Mouse (Mus musculus): Measurements from ENCODE around the gene Gm17428.

DNA sequence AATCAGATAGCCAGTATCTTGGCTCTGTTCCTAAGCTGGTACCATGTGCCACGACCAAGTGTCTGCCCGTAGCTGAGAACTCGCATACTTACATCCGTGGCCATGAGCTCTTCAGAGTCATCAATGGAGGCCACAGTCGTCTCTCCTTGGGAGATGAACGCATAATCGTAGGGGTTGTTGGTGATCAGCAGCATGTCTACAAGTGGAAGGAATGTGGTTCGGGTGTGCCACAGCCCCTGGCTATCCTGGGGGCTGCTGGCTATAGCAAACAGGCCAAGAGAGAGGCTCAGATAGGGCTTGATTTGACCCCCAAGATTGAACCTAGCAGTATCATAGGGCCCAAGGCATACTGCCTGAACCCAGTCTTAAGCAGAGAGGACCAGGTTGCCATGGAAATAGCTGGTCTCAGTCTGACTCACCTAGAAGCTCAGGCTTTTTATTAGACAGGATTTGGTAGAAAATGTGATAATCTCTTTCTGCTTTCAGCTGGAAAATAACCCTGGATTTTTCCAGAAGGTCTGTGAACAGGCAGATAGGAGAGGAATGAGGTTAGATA is 13.2 kb downstream of the Gm17428 start:
- TF ChIP-seq POLR2A (IDR thresholded peaks at IDR 0.05; ENCODE audit: extremely low read depth, insufficient read depth, low read length), result no peak
- TF ChIP-seq CTCF (IDR thresholded peaks at IDR 0.05; ENCODE audit: extremely low read depth, insufficient read depth, low read length), result no peak

Measured in cortical plate, adult 2 months (tissue).